ENCODE assay signal across 11 mouse cellular contexts in the genomic region with DNA sequence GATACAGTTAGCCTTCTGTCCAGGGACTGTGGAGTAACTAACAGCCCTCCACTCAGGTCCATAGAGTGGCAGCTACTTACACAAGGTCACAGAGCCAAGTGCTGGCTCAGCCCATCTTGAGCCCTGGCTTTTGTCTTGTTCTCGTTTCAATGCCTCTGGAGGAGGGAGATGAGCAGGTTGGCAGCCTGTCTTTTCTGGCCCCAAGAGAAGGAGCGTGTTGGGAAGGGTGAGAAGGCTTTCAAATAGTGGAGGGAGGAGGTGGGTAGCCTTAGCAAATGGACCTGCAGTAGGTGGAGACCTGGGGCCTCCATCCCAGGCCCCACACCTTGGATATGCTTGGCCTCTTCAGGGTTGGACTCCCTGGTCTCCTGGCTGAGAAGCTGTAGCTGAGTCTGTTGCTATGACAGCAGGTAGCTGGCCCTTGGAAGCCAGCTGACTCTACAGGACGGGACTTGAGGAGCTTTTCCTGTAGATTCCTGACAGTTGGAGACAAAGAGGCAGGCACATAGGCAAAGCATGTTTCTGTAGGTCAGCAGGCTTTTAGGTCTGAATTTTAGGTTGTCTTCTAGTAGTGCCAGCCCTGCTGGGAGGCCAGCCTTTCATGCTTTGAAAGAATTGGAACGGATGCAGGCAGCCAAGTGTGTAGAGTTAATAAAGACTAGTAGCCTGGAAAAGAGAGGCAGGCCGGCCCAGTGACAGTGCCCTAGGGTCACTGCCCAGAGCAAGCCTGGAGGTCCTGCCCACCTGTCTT. TPM values are rescaled to one million over a fixed set of nuclear protein-coding genes. Genes with fewer than 3 reads are reported as not detected.
DNase-seq lines count a peak whose midpoint lies in the region; ATAC-seq and TF ChIP-seq lines count a peak whose summit lies in the region.
"Had no signal": no experiment of that assay in that cellular context is flagged by ENCODE, and none has a peak within 500 bp of the region (broad histone marks: within the 10 kb centered on the region; RNA-seq: fewer than 3 reads in every experiment).

No protein-coding gene starts in this region.

- peaks cover 16% of the 10 kb centered on the region for H3K36me3 ChIP-seq in hindbrain, embryonic 16.5 days (ENCODE audit: control insufficient read depth, insufficient read depth, low read length)
- H3K36me3 ChIP-seq in hindbrain, embryonic 12.5 days, result peaks cover 51% of the 10 kb centered on the region
- no peaks in the 10 kb centered on the region for H3K36me3 ChIP-seq in liver, embryonic 14.5 days (replicated peaks; ENCODE audit: control insufficient read depth, insufficient read depth, low read depth)
- no peaks in the 10 kb centered on the region for H3K36me3 ChIP-seq in liver, embryonic 11.5 days (ENCODE audit: control insufficient read depth, insufficient read depth, low read length)

- H3K4me2 ChIP-seq in hindbrain, embryonic 16.5 days (ENCODE audit: low read length), result no peak overlapping the region
- no peak overlapping the region for H3K4me2 ChIP-seq in hindbrain, embryonic 12.5 days (replicated peaks)
- H3K4me2 ChIP-seq in liver, embryonic 14.5 days (ENCODE audit: low read depth), result no peak overlapping the region
- no peak overlapping the region for H3K4me2 ChIP-seq in liver, embryonic 11.5 days
- H3K4me2 ChIP-seq: forebrain, embryonic 13.5 days; midbrain, embryonic 11.5 days had no signal

- H3K9ac ChIP-seq in hindbrain, embryonic 16.5 days (ENCODE audit: low read depth, low read length), result no peak overlapping the region
- no peak overlapping the region for H3K9ac ChIP-seq in hindbrain, embryonic 12.5 days
- H3K9ac ChIP-seq in liver, embryonic 14.5 days (replicated peaks), result no peak overlapping the region
- H3K9ac ChIP-seq in liver, embryonic 11.5 days (ENCODE audit: low read depth, low read length), result no peak overlapping the region
- H3K9ac ChIP-seq: forebrain, embryonic 13.5 days had no signal

- H3K27me3 ChIP-seq in hindbrain, embryonic 16.5 days (replicated peaks; ENCODE audit: control insufficient read depth, insufficient read depth, low read length), result no peaks in the 10 kb centered on the region
- no peaks in the 10 kb centered on the region for H3K27me3 ChIP-seq in hindbrain, embryonic 12.5 days
- H3K27me3 ChIP-seq in liver, embryonic 14.5 days (ENCODE audit: control insufficient read depth, insufficient read depth, low read length), result no peaks in the 10 kb centered on the region
- no peaks in the 10 kb centered on the region for H3K27me3 ChIP-seq in liver, embryonic 11.5 days (replicated peaks; ENCODE audit: control insufficient read depth, insufficient read depth, low read length)
- H3K27me3 ChIP-seq: forebrain, embryonic 13.5 days had no signal

- TF ChIP-seq EP300 in liver, embryonic 14.5 days (IDR thresholded peaks at IDR 0.05; ENCODE audit: low read depth), result no peak

- peaks cover 13% of the 10 kb centered on the region for H3K4me1 ChIP-seq in hindbrain, embryonic 16.5 days (ENCODE audit: control insufficient read depth, insufficient read depth, low read depth, low read length)
- peaks cover 17% of the 10 kb centered on the region for H3K4me1 ChIP-seq in hindbrain, embryonic 12.5 days
- peaks cover 29 to 38% of the 10 kb centered on the region in 2 experiments for H3K4me1 ChIP-seq in liver, embryonic 14.5 days (replicated peaks; ENCODE audit: control insufficient read depth in 2 of 2, insufficient read depth in 2 of 2, low read length in 1 of 2)
- H3K4me1 ChIP-seq in liver, embryonic 11.5 days (replicated peaks; ENCODE audit: control insufficient read depth, insufficient read depth, low read length), result peaks cover 7% of the 10 kb centered on the region; the same call in 1 of the 2 replicates

- WGBS in hindbrain, embryonic 16.5 days, result 28% methylated on average over 5 of the region's 5 CpGs
- WGBS in hindbrain, embryonic 12.5 days, result 39% methylated on average over 5 of the region's 5 CpGs
- 68% methylated on average over 5 of the region's 5 CpGs for WGBS in liver, embryonic 14.5 days (ENCODE audit: insufficient replicate concordance)
- 72% methylated on average over 5 of the region's 5 CpGs for WGBS in liver, embryonic 11.5 days

- TF ChIP-seq CTCF in liver, embryonic 14.5 days (IDR thresholded peaks at IDR 0.05; ENCODE audit: low read depth), result no peak

- ATAC-seq in hindbrain, embryonic 16.5 days, result no peak
- ATAC-seq in hindbrain, embryonic 12.5 days (ENCODE audit: low FRiP score), result no peak
- ATAC-seq in liver, embryonic 14.5 days (ENCODE audit: insufficient read depth), result no peak
- ATAC-seq in liver, embryonic 11.5 days (replicated peaks; ENCODE audit: low FRiP score), result no peak

- no peak overlapping the region for H3K4me3 ChIP-seq in hindbrain, embryonic 16.5 days (ENCODE audit: low read length)
- H3K4me3 ChIP-seq in hindbrain, embryonic 12.5 days, result no peak overlapping the region
- no peak overlapping the region for H3K4me3 ChIP-seq in liver, embryonic 14.5 days (ENCODE audit: insufficient read depth in 1 of 2, low read depth in 2 of 2, low read length in 2 of 2)
- no peak overlapping the region for H3K4me3 ChIP-seq in liver, embryonic 11.5 days (ENCODE audit: low read depth, low read length)
- H3K4me3 ChIP-seq: forebrain, embryonic 13.5 days; left cerebral cortex, adult 2 months had no signal

- no peaks in the 10 kb centered on the region for H3K9me3 ChIP-seq in hindbrain, embryonic 16.5 days (ENCODE audit: control insufficient read depth, low read length)
- no peaks in the 10 kb centered on the region for H3K9me3 ChIP-seq in hindbrain, embryonic 12.5 days (replicated peaks)
- no peaks in the 10 kb centered on the region for H3K9me3 ChIP-seq in liver, embryonic 14.5 days (ENCODE audit: control insufficient read depth, low read length)
- H3K9me3 ChIP-seq in liver, embryonic 11.5 days (ENCODE audit: control insufficient read depth, low read length), result no peaks in the 10 kb centered on the region
- H3K9me3 ChIP-seq: forebrain, embryonic 13.5 days had no signal

- H3K27ac ChIP-seq in hindbrain, embryonic 16.5 days (ENCODE audit: low read depth, low read length), result peak overlapping the region; percentile 27; the same call in 1 of the 2 replicates
- no peak overlapping the region for H3K27ac ChIP-seq in hindbrain, embryonic 12.5 days
- H3K27ac ChIP-seq in liver, embryonic 14.5 days, result peak overlapping the region; percentile 14
- H3K27ac ChIP-seq in liver, embryonic 11.5 days (ENCODE audit: low read depth, low read length), result no peak overlapping the region
- H3K27ac ChIP-seq: forebrain, embryonic 13.5 days; left cerebral cortex, adult 2 months; stomach, postnatal 0 days had no signal

- DNase-seq in liver, embryonic 14.5 days (ENCODE audit: low read depth in 3 of 3, low spot score in 3 of 3), result no peak
- no peak for DNase-seq in liver, embryonic 11.5 days (ENCODE audit: low spot score)
- peak; percentile 73 for DNase-seq in cerebellum, adult 9-11 months
- peak; percentile 15 for DNase-seq in retina, postnatal 1 day
- DNase-seq in urinary bladder, postnatal 36 days (ENCODE audit: low spot score in 2 of 2), result no peak

RNA-seq across cellular contexts. Expression of a gene that starts 50.4 kb away (rescaled TPM):
- 44.5 and 48.8 TPM in 2 replicates for polyA plus RNA-seq in hindbrain, embryonic 16.5 days (2015; fragmentation: Nextera tagmentation; extraction: Ambion mirVana)
- 43.6 and 48.9 TPM in 2 replicates for polyA plus RNA-seq in hindbrain, embryonic 12.5 days (2016; fragmentation: Nextera tagmentation; extraction: Ambion mirVana)
- 5.9 and 6.0 TPM in 2 replicates for polyA plus RNA-seq in liver, embryonic 14.5 days (2012; rRNA removed)
- 13.2 and 14.2 TPM in 2 replicates for polyA plus RNA-seq in liver, embryonic 14.5 days (2014; fragmentation: Nextera tagmentation; extraction: Ambion mirVana)
- polyA plus RNA-seq in liver, embryonic 11.5 days (2014; fragmentation: Nextera tagmentation; extraction: Ambion mirVana), result 32.2 and 33.6 TPM in 2 replicates

Comparison
In these comparisons a context has a peak if more than half of its experiments do, and no peak if none do; other contexts are left out.
1. H3K27ac ChIP-seq: peak in hindbrain, embryonic 16.5 days (single experiment) and liver, embryonic 14.5 days (single experiment); none in hindbrain, embryonic 12.5 days (single experiment) and liver, embryonic 11.5 days (single experiment).
2. DNase-seq: peak in cerebellum, adult 9-11 months (single experiment) and retina, postnatal 1 day (single experiment); none in liver, embryonic 14.5 days (0 of 3), liver, embryonic 11.5 days (single experiment) and urinary bladder, postnatal 36 days (0 of 2).